Mouse (Mus musculus) lung, postnatal 0 days (tissue): ENCODE data around the gene Vps72. TPM values are rescaled to one million over a fixed set of nuclear protein-coding genes. Genes with fewer than 3 reads are reported as not detected.

Experiments
- ATAC-seq: fragments of 200-750 bp; cut with Nextera tagmentation; 2 replicates; pipeline ENCODE4 v1.8.0; 2017; ENCODE audit warnings: moderate library complexity
- DNase-seq: peaks from one replicate; pipeline ENCODE4 v3.0.0-alpha.2; 2016; ENCODE audit warnings: low spot score
- H3K27ac ChIP-seq: fragments of 300-500 bp; sonication (generic); 2 replicates; pipeline ENCODE4 v1.5.1; 2014; ENCODE audit warnings: antibody characterized with exemption, mild to moderate bottlenecking, low read length, mixed read lengths
- H3K27me3 ChIP-seq: fragments of 300-500 bp; sonication (generic); replicated peaks from 2 replicates; pipeline ENCODE4 v1.6.1; 2014; ENCODE audit warnings: low read length, mixed read lengths; ENCODE audit not compliant: insufficient read depth
- H3K36me3 ChIP-seq: fragments of 300-500 bp; sonication (generic); 2 replicates; pipeline ENCODE4 v1.6.1; 2014; ENCODE audit warnings: low read length, mixed read lengths; ENCODE audit not compliant: insufficient read depth
- H3K4me1 ChIP-seq: fragments of 300-500 bp; sonication (generic); 2 replicates; pipeline ENCODE4 v1.6.1; 2014; ENCODE audit warnings: antibody characterized with exemption, low read depth, low read length, mixed read lengths; ENCODE audit not compliant: insufficient read depth
- H3K4me2 ChIP-seq: fragments of 300-500 bp; sonication (generic); replicated peaks from 2 replicates; pipeline ENCODE4 v1.6.1; 2014; ENCODE audit warnings: low read depth, mild to moderate bottlenecking, low read length, moderate library complexity, mixed read lengths
- H3K4me3 ChIP-seq: fragments of 300-500 bp; sonication (generic); 2 replicates; pipeline ENCODE4 v1.5.1; 2014; ENCODE audit warnings: low read depth, low read length
- H3K9ac ChIP-seq: fragments of 300-500 bp; sonication (generic); replicated peaks from 2 replicates; pipeline ENCODE4 v1.6.1; 2014; ENCODE audit warnings: low read depth, mild to moderate bottlenecking
- H3K9me3 ChIP-seq: fragments of 300-500 bp; sonication (generic); 2 replicates; pipeline ENCODE4 v1.6.1; 2016; ENCODE audit warnings: low read length, mixed read lengths
- CTCF ChIP-seq: IDR thresholded peaks from 2 replicates; pipeline ENCODE4 v1.5.1; 2016; ENCODE audit warnings: antibody characterized with exemption, mild to moderate bottlenecking
- EP300 ChIP-seq: IDR thresholded peaks from 2 replicates; pipeline ENCODE4 v1.6.1; 2016; ENCODE audit warnings: antibody characterized with exemption, mild to moderate bottlenecking, control low read depth
- WGBS: fragments of 180-500 bp; shearing (Covaris S2); extraction: QIAGEN DNeasy Blood & Tissue Kit; methylation state at CpG from one replicate; pipeline ENCODE4 v1.1.7; 2014; 5-methylcytosine and 5-hydroxymethylcytosine counted together
- polyA plus RNA-seq: library from polyadenylated mRNA; unstranded; fragments of >200 nt; fragmentation: Nextera tagmentation; extraction: Ambion mirVana; gene quantifications from 2 replicates; pipeline ENCODE4 v1.2.1, GENCODE M21; 2015

Gene Vps72
- polyA plus RNA-seq, 1 experiment from 2014 or later, result 82.9 TPM

DNA sequence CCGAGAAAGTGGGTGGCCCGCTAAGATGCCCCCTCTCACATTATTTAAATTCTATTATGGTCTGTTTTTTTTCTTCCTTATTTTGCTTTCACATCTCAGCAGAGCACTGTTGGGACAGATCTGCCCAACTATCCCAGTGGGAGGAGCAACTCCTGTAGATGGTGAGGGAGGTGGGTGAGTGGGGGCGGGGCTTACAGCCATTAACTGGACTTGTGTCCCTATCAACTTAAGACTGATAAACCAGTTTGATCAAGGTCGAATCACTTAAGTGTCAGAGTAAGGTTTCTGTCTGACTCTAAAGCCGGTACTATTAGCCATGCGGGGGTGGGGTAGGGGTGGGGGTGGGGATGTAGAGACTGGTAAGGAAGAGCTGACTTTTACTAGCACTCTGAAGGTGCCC, 24.2 kb downstream of the Vps72 start:
- peak overlapping the region; percentile 28 for H3K4me3 ChIP-seq
- H3K27ac ChIP-seq, result 0 out of 2 replicates have a peak overlapping the region, but pooled peaks have one; percentile 20
- no peaks in the 10 kb centered on the region for H3K27me3 ChIP-seq
- no peak overlapping the region for H3K9ac ChIP-seq
- WGBS, result 17% methylated on average over 6 of the region's 6 CpGs
- DNase-seq (peak; percentile 83), ATAC-seq (peak; percentile 19; the same call in 1 of the 2 replicates)
- H3K4me2 ChIP-seq, result peak overlapping the region; percentile 50
- TF ChIP-seq EP300 (no peak), CTCF (no peak)
- no peaks in the 10 kb centered on the region for H3K9me3 ChIP-seq
- H3K36me3 ChIP-seq, result no peaks in the 10 kb centered on the region
- H3K4me1 ChIP-seq, result peaks cover 7% of the 10 kb centered on the region; the same call in 1 of the 2 replicates

DNA sequence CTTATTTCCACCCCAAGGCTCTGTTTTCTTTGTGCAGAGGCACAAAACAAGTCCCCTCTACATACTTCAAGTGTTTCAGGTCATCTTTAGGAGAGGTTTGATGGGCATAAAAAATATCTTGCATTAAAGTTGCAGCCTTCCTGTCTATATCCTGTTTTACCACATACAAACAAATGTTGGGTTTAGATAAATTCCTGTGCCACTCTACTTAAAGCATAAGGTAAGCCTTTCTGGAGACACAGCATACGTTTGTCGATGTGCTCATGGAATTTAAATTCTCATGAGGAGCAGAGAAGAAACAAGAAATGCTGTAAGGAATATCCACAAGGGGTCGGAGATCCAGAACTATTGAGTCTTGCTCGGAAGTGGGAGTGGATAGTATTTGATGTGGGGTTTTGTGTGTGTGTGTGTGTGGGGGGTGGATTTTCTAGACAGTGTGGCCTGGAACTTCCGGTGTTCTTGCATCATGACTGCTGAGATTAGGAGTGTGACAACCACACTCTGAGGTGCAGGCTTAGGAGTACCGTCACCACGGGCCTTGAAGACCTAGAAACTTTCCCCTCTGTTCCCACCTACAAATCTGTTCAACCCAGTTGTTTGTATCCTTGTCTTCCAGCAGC, 24.7 kb downstream of the Vps72 start:
- no peak for TF ChIP-seq CTCF
- TF ChIP-seq EP300, result no peak
- Histone ChIP-seq H3K4me3 (peak overlapping the region; percentile 28; the same call in 1 of the 2 replicates), H3K4me1 (peaks cover 7% of the 10 kb centered on the region; the same call in 1 of the 2 replicates), H3K27ac (no peak overlapping the region), H3K4me2 (peak overlapping the region; percentile 50), H3K9ac (no peak overlapping the region), H3K27me3 (no peaks in the 10 kb centered on the region), H3K36me3 (no peaks in the 10 kb centered on the region), H3K9me3 (no peaks in the 10 kb centered on the region)
- ATAC-seq (no peak), DNase-seq (peak; percentile 41)
- WGBS, result 68% methylated on average over 7 of the region's 7 CpGs

DNA sequence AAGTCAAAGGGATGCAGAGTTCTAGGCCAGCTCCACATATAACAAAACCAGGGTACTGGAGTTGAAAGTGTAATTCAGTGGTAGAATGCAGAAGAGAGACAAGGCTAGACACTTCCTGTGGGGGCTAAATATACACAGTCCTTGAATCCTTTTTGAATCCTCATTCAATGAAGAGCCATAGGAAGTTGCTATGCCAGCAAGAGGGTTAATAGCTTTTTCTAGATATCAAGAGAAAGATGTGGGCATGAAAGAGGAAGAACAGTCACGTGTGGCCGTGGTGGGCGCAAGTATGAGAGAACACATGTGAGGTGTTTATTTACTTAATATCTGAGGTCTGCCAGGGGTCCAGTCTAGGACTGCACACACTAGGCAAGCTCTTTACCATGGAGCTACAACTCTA, 25.5 kb downstream of the Vps72 start:
- Histone ChIP-seq H3K36me3 (no peaks in the 10 kb centered on the region), H3K4me2 (no peak overlapping the region), H3K27me3 (no peaks in the 10 kb centered on the region), H3K9me3 (no peaks in the 10 kb centered on the region), H3K4me3 (no peak overlapping the region), H3K27ac (no peak overlapping the region), H3K9ac (no peak overlapping the region), H3K4me1 (peaks cover 7% of the 10 kb centered on the region; the same call in 1 of the 2 replicates)
- ATAC-seq (no peak), DNase-seq (no peak)
- no peak for TF ChIP-seq EP300
- no peak for TF ChIP-seq CTCF
- 75% methylated on average over 3 of the region's 3 CpGs for WGBS

DNA sequence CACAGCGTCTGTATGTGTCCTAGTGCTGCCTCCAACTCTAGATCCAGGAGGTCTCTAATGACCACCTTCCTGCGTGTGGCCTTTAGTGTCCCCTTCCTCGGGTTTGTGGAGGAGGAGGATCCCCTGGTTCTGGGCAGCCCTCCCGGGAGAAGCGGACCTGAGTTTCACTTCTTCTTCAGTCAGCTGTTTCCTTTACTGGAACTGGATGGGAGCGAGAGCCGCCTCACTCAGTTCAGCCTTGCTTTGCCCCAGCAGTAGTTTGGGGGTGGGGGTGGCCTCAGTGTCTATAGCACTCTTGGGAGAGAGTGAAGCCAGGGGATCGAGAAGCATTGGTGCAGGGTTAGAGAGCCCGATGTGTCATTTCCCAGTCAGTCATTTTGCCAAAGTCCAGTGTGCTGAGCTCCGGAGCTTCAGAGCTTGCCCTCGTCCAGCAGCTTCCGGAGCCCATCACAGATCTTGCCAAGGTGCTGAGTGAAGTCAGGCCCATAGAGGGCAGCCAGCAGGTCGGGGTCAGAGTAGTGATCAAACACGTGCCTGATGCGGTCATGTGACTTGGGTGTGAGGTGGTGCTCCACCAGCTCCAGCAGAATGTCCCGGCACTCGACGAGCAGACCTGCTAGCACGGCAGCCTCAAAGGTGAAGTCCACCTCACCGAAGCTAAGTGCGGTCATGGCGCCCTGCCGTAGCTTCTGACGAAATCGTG, 28.9 kb downstream of the Vps72 start:
- peak; percentile 40 for DNase-seq
- H3K27me3 ChIP-seq, result no peaks in the 10 kb centered on the region
- WGBS, result 62% methylated on average over 25 of the region's 25 CpGs
- no peak overlapping the region for H3K27ac ChIP-seq
- no peak overlapping the region for H3K9ac ChIP-seq
- no peak overlapping the region for H3K4me2 ChIP-seq
- ATAC-seq, result peak; percentile 25
- no peaks in the 10 kb centered on the region for H3K9me3 ChIP-seq
- H3K4me3 ChIP-seq, result no peak overlapping the region
- peaks cover 7% of the 10 kb centered on the region; the same call in 1 of the 2 replicates for H3K4me1 ChIP-seq
- no peaks in the 10 kb centered on the region for H3K36me3 ChIP-seq
- TF ChIP-seq EP300, result no peak
- peak; percentile 21; the same call in 1 of the 2 replicates for TF ChIP-seq CTCF

DNA sequence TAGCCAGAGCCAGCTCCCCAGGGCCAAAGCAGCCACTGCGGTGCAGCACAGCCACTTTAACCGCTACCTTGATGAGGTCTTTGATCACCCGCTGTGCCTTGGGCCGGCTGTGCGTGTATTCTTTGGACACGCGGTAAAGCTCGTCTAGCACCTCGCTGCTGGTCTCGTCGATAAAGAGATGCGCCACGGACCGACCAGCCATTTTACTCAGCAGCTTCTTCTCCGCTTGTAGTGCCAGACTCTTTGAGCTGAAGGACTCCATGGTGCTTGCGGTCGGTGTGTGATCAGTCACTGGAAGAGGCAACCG, 29.4 kb downstream of the Vps72 start:
- 64% methylated on average over 18 of the region's 18 CpGs for WGBS
- Histone ChIP-seq H3K4me2 (no peak overlapping the region), H3K4me3 (no peak overlapping the region), H3K9ac (no peak overlapping the region), H3K36me3 (no peaks in the 10 kb centered on the region), H3K9me3 (no peaks in the 10 kb centered on the region), H3K27ac (no peak overlapping the region), H3K4me1 (peaks cover 3% of the 10 kb centered on the region; the same call in 1 of the 2 replicates), H3K27me3 (no peaks in the 10 kb centered on the region)
- DNase-seq (no peak), ATAC-seq (peak; percentile 1; the same call in 1 of the 2 replicates)
- no peak for TF ChIP-seq CTCF
- no peak for TF ChIP-seq EP300

DNA sequence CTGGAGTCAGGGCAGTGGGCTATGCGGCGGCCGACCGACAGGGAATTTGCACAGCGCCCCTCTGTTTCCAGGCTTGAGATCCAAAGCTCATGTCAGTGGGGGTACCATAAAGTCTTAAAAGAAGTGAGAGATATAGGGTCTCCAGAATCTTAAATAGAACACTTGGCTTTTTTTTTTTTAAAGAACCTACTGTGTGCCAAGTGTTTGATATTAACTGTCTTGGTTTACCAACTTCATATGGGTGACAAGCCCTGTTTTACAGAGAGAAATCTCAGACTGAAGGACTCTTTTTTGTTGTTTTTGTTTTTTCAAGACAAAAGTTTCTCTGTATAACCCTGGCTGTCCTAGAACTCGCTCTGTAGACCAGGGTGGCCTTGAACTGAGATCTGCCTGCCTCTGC, 30.0 kb downstream of the Vps72 start:
- no peak for ATAC-seq
- DNase-seq, result no peak
- Histone ChIP-seq H3K9ac (no peak overlapping the region), H3K36me3 (no peaks in the 10 kb centered on the region), H3K27me3 (no peaks in the 10 kb centered on the region), H3K4me2 (no peak overlapping the region), H3K9me3 (no peaks in the 10 kb centered on the region), H3K4me3 (no peak overlapping the region), H3K27ac (0 out of 2 replicates have a peak overlapping the region, but pooled peaks have one; percentile 14), H3K4me1 (no peaks in the 10 kb centered on the region)
- TF ChIP-seq EP300 (no peak), CTCF (no peak)
- WGBS, result 96% methylated on average over 6 of the region's 6 CpGs
